Mouse (Mus musculus) liver, embryonic 13.5 days (tissue): Measurements from ENCODE around the gene Gm10775. TPM values are rescaled to one million over a fixed set of nuclear protein-coding genes. Genes with fewer than 3 reads are reported as not detected.

Experiments used
- ATAC-seq: fragments of 200-750 bp; cut with Nextera tagmentation; 2 replicates; pipeline ENCODE4 v1.8.0; 2017; ENCODE audit warnings: low read depth, mild to moderate bottlenecking, moderate number of reproducible peaks, moderate library complexity
- DNase-seq: peaks from one replicate; pipeline ENCODE4 v3.0.0; 2022
- H3K27ac ChIP-seq: fragments of 300-500 bp; sonication (generic); 2 replicates; pipeline ENCODE4 v1.5.1; 2015; ENCODE audit warnings: moderate library complexity, mild to moderate bottlenecking, inconsistent platforms
- H3K27me3 ChIP-seq: fragments of 300-500 bp; sonication (generic); 2 replicates; pipeline ENCODE4 v1.6.1; 2015; ENCODE audit warnings: mild to moderate bottlenecking, inconsistent platforms
- H3K36me3 ChIP-seq: fragments of 300-500 bp; sonication (generic); 2 replicates; pipeline ENCODE4 v1.6.1; 2015; ENCODE audit warnings: mild to moderate bottlenecking, inconsistent platforms
- H3K4me1 ChIP-seq: fragments of 300-500 bp; sonication (generic); replicated peaks from 2 replicates; pipeline ENCODE4 v1.6.1; 2015; ENCODE audit warnings: inconsistent platforms
- H3K4me2 ChIP-seq: fragments of 300-500 bp; sonication (generic); 2 replicates; pipeline ENCODE4 v1.6.1; 2015; ENCODE audit warnings: inconsistent platforms, mild to moderate bottlenecking, moderate library complexity
- H3K4me3 ChIP-seq: fragments of 300-500 bp; sonication (generic); replicated peaks from 2 replicates; pipeline ENCODE4 v1.5.1; 2015; ENCODE audit warnings: mild to moderate bottlenecking, inconsistent platforms
- H3K9ac ChIP-seq: fragments of 300-500 bp; sonication (generic); 2 replicates; pipeline ENCODE4 v1.6.1; 2015; ENCODE audit warnings: mild to moderate bottlenecking, inconsistent platforms
- H3K9me3 ChIP-seq: fragments of 300-500 bp; sonication (generic); replicated peaks from 2 replicates; pipeline ENCODE4 v1.6.1; 2016; ENCODE audit warnings: inconsistent platforms
- WGBS: fragments of 180-500 bp; shearing (Covaris S2); methylation state at CpG from one replicate; pipeline ENCODE4 v1.1.7; 2015; ENCODE audit not compliant: insufficient replicate concordance; 5-methylcytosine and 5-hydroxymethylcytosine counted together
- polyA plus RNA-seq: library from polyadenylated mRNA; unstranded; fragments of >200 nt; fragmentation: Nextera tagmentation; extraction: Ambion mirVana; gene quantifications from 2 replicates; pipeline ENCODE4 v1.2.1, GENCODE M21; 2015

Gene Gm10775
- polyA plus RNA-seq, 1 experiment from 2014 or later: not detected

DNA sequence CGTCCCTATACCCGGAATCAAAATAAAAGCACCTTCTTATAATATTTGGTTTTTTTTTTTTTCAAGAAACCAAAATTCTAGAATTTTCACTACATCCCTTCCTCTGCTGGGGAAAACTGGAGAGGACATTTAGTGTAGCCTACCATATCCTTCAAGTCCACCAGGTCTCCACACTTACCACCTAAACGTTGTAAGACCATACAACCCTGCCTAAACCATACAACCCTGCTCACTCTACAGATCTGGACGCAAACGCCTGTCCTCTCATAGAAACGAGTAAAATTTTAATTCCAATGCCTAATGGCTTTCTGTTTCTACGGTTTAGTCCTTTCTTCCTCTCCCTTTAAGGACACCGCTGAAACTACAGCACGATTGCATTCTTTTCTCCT, 18.6 kb downstream of the Gm10775 start:
- peak overlapping the region; percentile 80 for H3K4me2 ChIP-seq
- H3K27ac ChIP-seq: peak overlapping the region; percentile 79
- H3K9ac ChIP-seq: peak overlapping the region; percentile 80
- ATAC-seq: 0 out of 2 replicates have a peak, but pooled peaks have one; percentile 25
- H3K36me3 ChIP-seq: peaks cover 7% of the 10 kb centered on the region; the same call in 1 of the 2 replicates
- H3K4me3 ChIP-seq: peak overlapping the region; percentile 71
- H3K4me1 ChIP-seq: peaks cover 28% of the 10 kb centered on the region
- no peaks in the 10 kb centered on the region for H3K9me3 ChIP-seq
- 8% methylated on average over 9 of the region's 9 CpGs for WGBS
- DNase-seq: no peak
- H3K27me3 ChIP-seq: no peaks in the 10 kb centered on the region

DNA sequence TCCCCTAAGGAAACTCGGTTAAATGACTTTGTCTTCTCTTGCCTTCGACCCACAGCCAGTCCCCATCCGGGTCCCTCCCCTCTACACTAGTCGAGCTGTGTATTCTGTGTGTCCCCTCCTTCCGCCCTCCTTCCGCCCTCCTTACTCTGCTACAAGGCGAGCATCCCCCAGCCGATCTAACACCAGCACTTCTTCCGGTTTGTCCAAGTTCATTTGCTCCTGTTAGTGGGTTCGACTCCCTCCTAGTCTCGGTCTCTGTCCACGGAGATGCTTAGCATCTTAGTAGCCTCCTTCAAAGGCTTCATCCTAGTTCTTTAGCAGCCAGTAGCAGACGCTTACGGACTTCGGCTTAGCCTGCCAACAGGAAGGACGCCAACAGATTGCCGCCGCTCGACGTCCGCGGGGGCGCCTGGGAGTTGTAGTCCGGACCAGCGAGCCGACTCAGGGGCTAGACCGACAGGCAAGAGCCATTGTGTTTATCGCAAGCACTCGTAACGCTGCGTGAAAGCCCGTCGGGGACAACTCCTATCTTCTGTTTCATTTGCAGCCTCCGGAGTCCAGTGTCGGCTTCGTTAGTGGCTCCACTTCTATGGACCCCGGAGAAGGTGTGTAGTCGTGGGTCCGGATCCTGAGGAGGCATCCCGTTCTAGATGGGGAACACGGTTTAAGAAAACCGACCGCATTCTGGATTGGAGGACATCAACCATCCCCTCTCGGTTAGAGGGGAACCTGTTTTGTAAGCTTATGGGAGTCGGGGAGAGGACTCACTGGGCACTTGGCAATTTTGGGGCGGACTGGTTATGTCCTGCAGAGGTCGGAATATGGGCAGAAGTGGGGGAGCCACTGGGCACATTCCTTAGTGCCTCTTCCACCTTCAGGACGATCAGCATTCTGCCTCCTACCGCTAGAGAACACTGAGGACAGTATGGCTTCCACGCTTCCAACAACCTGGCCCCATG, 19.3 kb downstream of the Gm10775 start, which contains the start of gene Zfp369:
Zfp369 (plus strand) TSS at position 432 of the 959 bp plus-strand sequence.
- DNase-seq (peak; percentile 90), ATAC-seq (peak; percentile 97)
- peak within 1 kb of the TSS; percentile 80 for H3K9ac ChIP-seq
- peaks cover 7% of the 10 kb centered on the region; the same call in 1 of the 2 replicates for H3K36me3 ChIP-seq
- H3K4me1 ChIP-seq: peaks cover 28% of the 10 kb centered on the region
- peak within 1 kb of the TSS; percentile 80 for H3K4me2 ChIP-seq
- peak within 1 kb of the TSS; percentile 71 for H3K4me3 ChIP-seq
- WGBS: under 1% methylated on average over 50 of the region's 50 CpGs
- peak within 1 kb of the TSS; percentile 79 for H3K27ac ChIP-seq
- no peaks in the 10 kb centered on the region for H3K9me3 ChIP-seq
- no peaks in the 10 kb centered on the region for H3K27me3 ChIP-seq

DNA sequence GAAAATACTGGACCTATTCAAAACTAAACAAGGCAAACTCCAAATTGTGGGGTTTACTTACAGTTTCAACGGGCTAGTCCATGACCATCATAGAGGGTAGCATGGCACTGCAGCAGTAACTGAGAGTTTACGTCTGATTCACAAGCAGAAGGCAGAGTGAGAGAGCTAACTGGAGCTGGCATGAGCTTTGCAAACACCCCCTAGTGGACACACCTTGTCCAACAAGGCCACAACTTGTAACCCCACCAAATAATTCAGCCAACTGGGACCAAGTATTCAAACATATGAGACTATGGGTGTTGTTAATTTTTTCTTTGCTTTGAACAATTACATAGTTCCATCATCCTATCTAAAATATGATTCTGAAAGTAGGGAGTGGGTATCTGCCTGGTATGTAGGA, 27.4 kb downstream of the Gm10775 start:
- no peaks in the 10 kb centered on the region for H3K27me3 ChIP-seq
- H3K9me3 ChIP-seq: peaks cover 4% of the 10 kb centered on the region; the same call in 1 of the 2 replicates
- H3K9ac ChIP-seq: no peak overlapping the region
- DNase-seq: no peak
- H3K27ac ChIP-seq: no peak overlapping the region
- H3K4me2 ChIP-seq: no peak overlapping the region
- WGBS: 71% methylated on average over 2 of the region's 2 CpGs
- peaks cover 61% of the 10 kb centered on the region for H3K36me3 ChIP-seq
- no peaks in the 10 kb centered on the region for H3K4me1 ChIP-seq
- H3K4me3 ChIP-seq: no peak overlapping the region
- ATAC-seq: no peak

- H3K27ac ChIP-seq: no peak overlapping the region
- no peak overlapping the region for H3K9ac ChIP-seq
- H3K4me3 ChIP-seq: no peak overlapping the region
- no peaks in the 10 kb centered on the region for H3K4me1 ChIP-seq
- no peak for ATAC-seq
- DNase-seq: no peak
- peaks cover 67% of the 10 kb centered on the region for H3K36me3 ChIP-seq
- 76% methylated on average over 4 of the region's 4 CpGs for WGBS
- no peaks in the 10 kb centered on the region for H3K27me3 ChIP-seq
- H3K9me3 ChIP-seq: peaks cover 20% of the 10 kb centered on the region
- H3K4me2 ChIP-seq: no peak overlapping the region
These were observed 37.0 kb downstream of the Gm10775 start for GRCm38 (mm10) chr13:65296354-65296753.

Other genes with a start within 250 kb of the Gm10775 start
- gene Spata31d1c, start 226.5 kb upstream of the Gm10775 start, polyA plus RNA-seq: not detected in 2 replicates
- gene Prss47, start 206.8 kb upstream of the Gm10775 start, polyA plus RNA-seq: not detected in 2 replicates
- gene Mfsd14b, start 146.6 kb upstream of the Gm10775 start, polyA plus RNA-seq: 43.9 and 49.8 TPM in 2 replicates
- not detected in 2 replicates for gene Olfr465-ps1, start 121.5 kb upstream of the Gm10775 start, polyA plus RNA-seq
- gene Olfr466, start 109.3 kb upstream of the Gm10775 start, polyA plus RNA-seq: not detected in 2 replicates
- not detected in 2 replicates for gene Nlrp4f, start 53.6 kb upstream of the Gm10775 start, polyA plus RNA-seq
- 3.5 and 3.7 TPM in 2 replicates for gene Zfp369, start 19.3 kb downstream of the Gm10775 start, polyA plus RNA-seq